Mouse (Mus musculus) G1E (cell line): ENCODE data around the gene Col19a1.

Experiments used
- CTCF ChIP-seq: IDR thresholded peaks from 2 replicates; pipeline ENCODE4 v1.5.1; 2012; ENCODE audit warnings: low read depth, low read length, inconsistent platforms, mixed read lengths
- GATA1 ChIP-seq: IDR thresholded peaks from 2 replicates; pipeline ENCODE4 v1.6.1; 2012; ENCODE audit warnings: borderline replicate concordance, low read length, inconsistent platforms, mixed read lengths
- GATA2 ChIP-seq: IDR thresholded peaks from 2 replicates; pipeline ENCODE4 v1.6.1; 2012; ENCODE audit warnings: low read depth, low read length, inconsistent platforms, borderline replicate concordance

DNA sequence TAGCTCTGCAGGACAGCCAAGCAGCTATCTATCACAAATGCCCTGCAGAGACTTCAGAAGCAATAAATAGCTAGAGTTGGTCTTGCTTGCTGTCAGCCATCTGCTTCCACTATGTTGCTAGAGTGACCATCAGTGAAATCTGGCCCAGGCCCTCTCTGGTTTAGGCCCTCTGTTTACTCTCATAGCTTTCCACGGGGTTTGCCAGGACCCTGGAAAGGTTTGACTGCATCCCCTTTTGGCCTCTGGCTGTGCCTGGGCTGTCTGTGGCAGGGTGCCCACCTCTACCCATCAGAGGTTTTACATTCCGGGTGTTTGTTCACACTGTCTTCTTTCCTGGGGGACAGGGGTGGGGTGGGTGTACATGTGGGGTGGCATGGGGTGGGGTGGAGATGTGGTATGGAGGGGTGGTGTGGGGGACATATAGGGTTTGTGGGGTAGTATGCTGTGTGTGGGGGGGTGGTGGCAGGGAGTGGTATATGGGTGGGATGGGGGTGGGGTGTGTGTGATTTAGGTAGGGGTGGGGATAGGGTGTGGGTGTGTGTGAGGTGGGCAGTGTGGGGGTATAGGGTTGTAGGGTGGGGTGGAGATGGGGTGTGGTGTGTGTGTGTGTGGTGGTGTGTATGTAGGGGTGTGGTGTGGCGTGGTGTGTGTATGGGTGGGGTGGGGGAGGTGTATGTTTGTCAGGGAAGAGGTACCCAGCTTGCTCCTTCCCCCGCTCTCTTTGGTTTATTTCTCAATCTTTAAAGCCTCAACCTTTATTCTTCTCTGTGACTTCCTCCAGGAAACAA is 214.6 kb downstream of the Col19a1 start:
- TF ChIP-seq GATA2 (no peak), CTCF (no peak), GATA1 (no peak)
